Mouse (Mus musculus) bone marrow, adult 2 months (tissue): Measurements from ENCODE around the gene Apol8.

Experiments
- CTCF ChIP-seq: fragments of 200-500 bp; IDR thresholded peaks from 2 replicates; pipeline ENCODE4 v1.5.1; 2011; ENCODE audit warnings: low read length, control low read depth; ENCODE audit not compliant: control insufficient read depth, insufficient read depth
- POLR2A ChIP-seq: fragments of 200-500 bp; IDR thresholded peaks from 2 replicates; pipeline ENCODE4 v1.6.1; 2011; ENCODE audit warnings: low read depth, mild to moderate bottlenecking, control low read depth, low read length, borderline replicate concordance; ENCODE audit not compliant: control insufficient read depth

DNA sequence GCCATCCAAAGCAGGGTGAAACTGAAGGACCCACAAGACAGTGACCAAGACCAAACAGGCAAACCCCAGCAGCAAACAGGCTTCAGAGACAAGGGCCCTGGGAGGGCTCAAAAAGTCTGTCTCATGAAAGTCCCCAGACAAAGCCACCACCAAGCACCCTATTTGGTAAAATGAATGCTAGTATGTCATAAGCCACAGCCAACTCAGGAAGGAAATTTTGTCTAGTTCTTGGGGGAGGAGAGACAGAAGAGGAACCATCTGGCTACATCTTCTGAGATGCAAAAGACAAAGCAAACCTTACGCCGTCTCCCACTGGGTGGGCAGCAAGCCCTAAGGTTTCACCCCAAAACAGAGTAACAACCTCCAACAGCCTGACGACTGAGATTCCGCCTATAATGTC lies 48.9 kb upstream of the Apol8 start:
- TF ChIP-seq CTCF (no peak), POLR2A (no peak)
